Mouse (Mus musculus) spleen, postnatal 36 days (tissue): ENCODE data around the gene Kdelc1.

Experiments used
- DNase-seq, 2 experiments: peaks; one replicate each; pipeline ENCODE4 v3.0.0; 2022; ENCODE audit warnings: low spot score in 2 of 2, mixed read lengths in 1 of 2

Gene Kdelc1

GRCm38 (mm10) chr1:44063439-44063838, 55.2 kb downstream of the Kdelc1 start:
- no peak for DNase-seq

GRCm38 (mm10) chr1:44061836-44062235, 56.8 kb downstream of the Kdelc1 start, which contains the start of gene Gm8251:
Gene Gm8251, minus strand, starts transcription at chr1:44061936.
- DNase-seq = no peak

GRCm38 (mm10) chr1:44057805-44058204, 60.8 kb downstream of the Kdelc1 start:
- DNase-seq = no peak
